In the genomic region with DNA sequence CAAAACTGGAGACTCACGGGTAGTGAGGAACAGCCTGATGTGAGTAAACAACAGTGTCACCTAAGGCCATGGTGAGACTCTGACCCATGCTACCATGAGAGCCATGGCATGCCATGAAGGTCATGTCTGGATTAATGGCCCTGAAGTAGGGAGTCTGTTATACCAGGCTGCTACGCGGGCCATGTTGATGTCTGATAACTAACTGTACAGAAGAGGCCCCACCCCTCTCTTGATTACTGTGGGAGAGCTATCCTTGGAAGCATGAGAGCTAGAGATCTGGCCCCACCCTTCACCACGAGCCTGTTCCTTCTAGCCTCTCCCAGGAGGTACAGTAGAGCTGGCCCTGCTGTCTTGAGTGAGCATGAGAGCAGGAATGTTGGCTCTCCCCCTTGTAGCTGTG, we compare ENCODE assay signal across 20 mouse cellular contexts.
A peak's percentile ranks its signal among the peaks of the same experiment; 100 is the strongest.
DNase-seq lines count a peak whose midpoint lies in the region; ATAC-seq and TF ChIP-seq lines count a peak whose summit lies in the region.
"Had no signal": no experiment of that assay in that cellular context is flagged by ENCODE, and none has a peak within 500 bp of the region (broad histone marks: within the 10 kb centered on the region; RNA-seq: fewer than 3 reads in every experiment).

No protein-coding gene starts in this region.

- H3K27me3 ChIP-seq in intestine, embryonic 16.5 days (replicated peaks; ENCODE audit: control insufficient read depth, insufficient read depth, low read length): no peaks in the 10 kb centered on the region
- no peaks in the 10 kb centered on the region for H3K27me3 ChIP-seq in intestine, postnatal 0 days (replicated peaks; ENCODE audit: control insufficient read depth, insufficient read depth, low read length)
- H3K27me3 ChIP-seq in liver, embryonic 15.5 days: no peaks in the 10 kb centered on the region
- H3K27me3 ChIP-seq: heart, embryonic 12.5 days; limb, embryonic 15.5 days; midbrain, embryonic 12.5 days; Patski had no signal

- 69% methylated on average over 4 of the region's 4 CpGs for WGBS in intestine, embryonic 16.5 days
- 67% methylated on average over 4 of the region's 4 CpGs for WGBS in intestine, postnatal 0 days
- WGBS in liver, embryonic 15.5 days (ENCODE audit: insufficient replicate concordance): 38% methylated on average over 4 of the region's 4 CpGs

- H3K4me2 ChIP-seq in intestine, embryonic 16.5 days (ENCODE audit: low read depth, low read length): no peak overlapping the region
- H3K4me2 ChIP-seq in intestine, postnatal 0 days (replicated peaks; ENCODE audit: low read depth): no peak overlapping the region
- H3K4me2 ChIP-seq in liver, embryonic 15.5 days: no peak overlapping the region
- H3K4me2 ChIP-seq: heart, embryonic 12.5 days; limb, embryonic 15.5 days; midbrain, embryonic 12.5 days had no signal

- H3K4me3 ChIP-seq in intestine, embryonic 16.5 days (ENCODE audit: low read length): no peak overlapping the region
- H3K4me3 ChIP-seq in intestine, postnatal 0 days (ENCODE audit: low read depth, low read length): no peak overlapping the region
- no peak overlapping the region for H3K4me3 ChIP-seq in liver, embryonic 15.5 days (replicated peaks)
- H3K4me3 ChIP-seq: gastrocnemius, adult 2 months; heart, embryonic 12.5 days; limb, embryonic 15.5 days; midbrain, embryonic 12.5 days had no signal

- no peaks in the 10 kb centered on the region for H3K4me1 ChIP-seq in intestine, embryonic 16.5 days (ENCODE audit: control insufficient read depth, insufficient read depth, low read length)
- H3K4me1 ChIP-seq in intestine, postnatal 0 days (replicated peaks; ENCODE audit: control insufficient read depth, insufficient read depth, low read length): no peaks in the 10 kb centered on the region
- H3K4me1 ChIP-seq in liver, embryonic 15.5 days (replicated peaks): peaks cover 9% of the 10 kb centered on the region; the same call in 1 of the 2 replicates
- H3K4me1 ChIP-seq: heart, embryonic 12.5 days; limb, embryonic 15.5 days; midbrain, embryonic 12.5 days had no signal

- H3K9ac ChIP-seq in intestine, embryonic 16.5 days (ENCODE audit: low read depth, low read length): no peak overlapping the region
- no peak overlapping the region for H3K9ac ChIP-seq in intestine, postnatal 0 days (ENCODE audit: low read depth, low read length)
- no peak overlapping the region for H3K9ac ChIP-seq in liver, embryonic 15.5 days
- H3K9ac ChIP-seq: heart, embryonic 12.5 days; limb, embryonic 15.5 days; midbrain, embryonic 12.5 days had no signal

- H3K27ac ChIP-seq in intestine, embryonic 16.5 days (ENCODE audit: low read length): no peak overlapping the region
- no peak overlapping the region for H3K27ac ChIP-seq in intestine, postnatal 0 days (ENCODE audit: low read depth, low read length)
- H3K27ac ChIP-seq in liver, embryonic 15.5 days (replicated peaks): no peak overlapping the region
- H3K27ac ChIP-seq: gastrocnemius, adult 2 months; limb, embryonic 15.5 days; midbrain, embryonic 12.5 days had no signal

- no peaks in the 10 kb centered on the region for H3K36me3 ChIP-seq in intestine, embryonic 16.5 days (ENCODE audit: control insufficient read depth, insufficient read depth, low read length)
- no peaks in the 10 kb centered on the region for H3K36me3 ChIP-seq in intestine, postnatal 0 days (ENCODE audit: control insufficient read depth, insufficient read depth)
- no peaks in the 10 kb centered on the region for H3K36me3 ChIP-seq in liver, embryonic 15.5 days (replicated peaks)
- H3K36me3 ChIP-seq: heart, embryonic 12.5 days; limb, embryonic 15.5 days; midbrain, embryonic 12.5 days had no signal

- no peak for TF ChIP-seq CTCF in intestine, postnatal 0 days (IDR thresholded peaks at IDR 0.05; ENCODE audit: low read depth)

- 0 out of 2 replicates have a peak, but pooled peaks have one; percentile 9 for ATAC-seq in intestine, embryonic 16.5 days
- no peak for ATAC-seq in intestine, postnatal 0 days
- ATAC-seq in liver, embryonic 15.5 days (ENCODE audit: insufficient read depth): peak; percentile 80
- ATAC-seq: activated CD4-positive, CD25-positive, alpha-beta regulatory T cell, adult 4 months; hindbrain, embryonic 16.5 days; Patski had no signal

- DNase-seq in ES-CJ7 (ENCODE audit: low read depth, low spot score): peak; percentile 3
- peak; percentile 33 for DNase-seq in c-Kit-positive CD71-positive TER-119-positive erythroid progenitor cells, embryonic 14.5 days (ENCODE audit: low spot score)
- no peak for DNase-seq in thymus, postnatal 36 days
- no peak for DNase-seq in spleen, adult 12 weeks (ENCODE audit: low spot score)
- DNase-seq: adrenal gland, postnatal 10 days; cerebellum, adult 11 months; cerebellum, postnatal 14 days; gastrocnemius, adult 2 months; kidney, adult 8-10 months; kidney, postnatal 25 days; thymus, adult 2 months had no signal

- no peaks in the 10 kb centered on the region for H3K9me3 ChIP-seq in intestine, embryonic 16.5 days (ENCODE audit: control insufficient read depth, low read length)
- no peaks in the 10 kb centered on the region for H3K9me3 ChIP-seq in intestine, postnatal 0 days (ENCODE audit: control insufficient read depth)
- H3K9me3 ChIP-seq in liver, embryonic 15.5 days (replicated peaks): no peaks in the 10 kb centered on the region
- H3K9me3 ChIP-seq: heart, embryonic 12.5 days; limb, embryonic 15.5 days; midbrain, embryonic 12.5 days had no signal

Comparison
In these comparisons a context has a peak if more than half of its experiments do, and no peak if none do; other contexts are left out.
1. DNase-seq: peak in ES-CJ7 (single experiment) and c-Kit-positive CD71-positive TER-119-positive erythroid progenitor cells, embryonic 14.5 days (single experiment); none in thymus, postnatal 36 days (0 of 2) and spleen, adult 12 weeks (single experiment).